Mouse (Mus musculus): ENCODE measurements around the gene Gm42688.

- TF ChIP-seq CTCF (IDR thresholded peaks at IDR 0.05; ENCODE audit: control insufficient read depth, insufficient read depth, insufficient replicate concordance, low read depth, low read length) (no peak), POLR2A (IDR thresholded peaks at IDR 0.05; ENCODE audit: control insufficient read depth, low read depth, low read length) (no peak)
Observed at GRCm38 (mm10) chr6:83070247-83070310, 31.3 kb upstream of the Gm42688 start, which contains the start of gene Tlx2.
